Mouse (Mus musculus) 416B (cell line): ENCODE data around the gene Helt.
A peak's percentile ranks its signal among the peaks of the same experiment; 100 is the strongest.
"Not testable (repeated sequence)": the region's sequence is repeated elsewhere in the genome, so short reads cannot be mapped to it uniquely, and the experiment has no call there.

Experiments used
- DNase-seq: peaks from one replicate; pipeline ENCODE4 v3.0.0; 2011; ENCODE audit warnings: low read depth

The Helt gene

DNA sequence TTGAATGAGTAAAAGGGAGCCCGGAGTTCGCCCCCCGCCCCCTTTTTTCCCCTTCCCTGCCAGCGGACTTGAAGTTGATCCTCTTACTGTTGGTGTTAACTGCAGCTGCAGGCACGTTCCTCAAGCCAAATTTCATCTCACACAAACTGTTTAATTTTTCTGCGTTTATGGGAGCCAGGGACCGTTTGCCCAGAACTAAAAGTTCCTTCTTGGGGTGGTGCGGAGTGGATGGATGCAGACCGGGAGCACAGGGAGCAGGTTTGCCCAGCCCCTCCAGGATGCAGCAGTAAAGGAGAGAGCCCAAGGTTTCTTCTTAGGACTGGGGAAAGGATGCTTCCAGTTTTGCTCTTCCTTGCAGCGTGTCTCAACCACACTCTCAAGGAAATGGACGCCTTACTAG is 2.1 kb upstream of the Helt start:
- no peak for DNase-seq

DNA sequence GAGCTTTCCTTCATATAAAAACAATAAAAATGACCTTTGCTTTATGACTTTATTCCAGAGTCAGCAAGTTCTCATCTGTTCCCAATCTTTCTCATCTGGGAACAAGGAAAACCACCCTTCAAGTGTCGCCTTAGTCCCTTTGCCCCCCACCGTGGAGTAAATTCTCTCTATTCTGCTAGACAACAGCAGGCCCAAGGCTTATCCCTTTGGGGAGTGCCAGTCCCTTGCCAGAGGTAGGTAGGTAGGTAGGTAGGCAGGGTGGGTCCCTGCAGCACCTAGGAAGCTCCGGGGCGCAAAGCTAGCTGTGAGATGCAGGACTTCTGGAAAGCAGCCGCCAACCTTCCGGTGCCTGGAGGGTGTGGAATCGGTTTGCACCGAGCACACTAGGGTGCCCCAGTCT is 1.5 kb upstream of the Helt start:
- no peak for DNase-seq

DNA sequence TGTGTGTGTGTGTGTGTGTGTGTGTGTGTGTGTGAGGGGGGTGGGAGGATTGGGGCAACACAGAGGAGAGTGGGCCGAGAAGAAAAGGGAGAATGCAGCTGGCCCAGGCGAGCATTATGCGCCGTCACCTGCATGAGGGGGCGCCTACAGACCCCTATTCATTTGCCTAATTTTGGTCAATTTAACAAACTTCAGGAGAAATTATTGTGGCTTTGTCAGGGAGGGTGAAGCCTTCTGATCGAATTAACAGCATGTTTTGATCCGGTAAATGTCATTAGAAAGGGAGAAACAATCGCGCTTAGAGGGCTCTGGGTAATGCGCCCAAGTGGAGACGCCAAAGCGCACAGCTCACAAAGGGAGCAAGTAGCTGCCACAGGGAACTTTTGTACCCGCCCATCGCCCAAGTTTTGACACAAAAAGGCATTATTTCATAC is 647 bp upstream of the Helt start:
- no peak for DNase-seq

DNA sequence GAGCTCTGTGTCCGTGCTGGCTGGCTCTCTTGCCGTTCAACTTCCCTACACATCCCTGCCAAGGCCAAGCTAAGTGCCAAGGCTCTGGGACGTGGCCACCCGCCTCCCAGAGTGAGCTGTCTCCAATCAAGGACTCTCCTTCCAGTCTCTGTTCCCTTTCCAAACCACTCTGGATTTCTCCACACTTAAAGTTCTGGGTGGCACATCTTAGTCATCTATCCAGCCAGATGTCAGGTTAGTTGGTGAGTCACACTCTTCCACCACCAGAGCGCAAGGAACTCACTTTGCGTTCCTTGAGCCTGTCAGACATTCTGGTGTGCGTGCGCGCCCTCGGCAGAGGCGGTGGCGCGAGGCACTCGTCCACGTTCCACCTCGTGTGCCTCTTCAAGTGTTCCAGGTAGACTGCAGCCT is 725 bp downstream of the Helt start:
- peak; percentile 8 for DNase-seq

DNA sequence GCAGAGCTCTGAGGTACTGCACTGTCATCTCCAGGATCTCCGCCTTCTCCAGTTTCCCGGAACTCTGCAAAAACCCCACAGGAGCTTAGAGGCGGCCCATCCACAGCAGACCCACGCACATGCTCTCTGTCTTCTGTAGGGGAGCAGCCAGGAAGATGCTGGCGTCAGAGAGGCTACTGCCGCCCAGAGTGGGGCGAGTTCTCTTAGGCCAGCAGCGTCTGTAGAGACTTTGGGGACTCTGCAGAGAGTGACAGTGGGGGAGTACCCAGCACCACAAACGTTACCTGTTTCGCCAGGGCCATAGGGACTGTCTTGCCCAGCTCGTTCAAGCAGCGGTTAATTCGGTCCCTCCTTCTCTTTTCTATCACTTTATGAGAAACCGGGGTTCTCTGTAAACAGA is 1.3 kb downstream of the Helt start:
- DNase-seq, result no peak

DNA sequence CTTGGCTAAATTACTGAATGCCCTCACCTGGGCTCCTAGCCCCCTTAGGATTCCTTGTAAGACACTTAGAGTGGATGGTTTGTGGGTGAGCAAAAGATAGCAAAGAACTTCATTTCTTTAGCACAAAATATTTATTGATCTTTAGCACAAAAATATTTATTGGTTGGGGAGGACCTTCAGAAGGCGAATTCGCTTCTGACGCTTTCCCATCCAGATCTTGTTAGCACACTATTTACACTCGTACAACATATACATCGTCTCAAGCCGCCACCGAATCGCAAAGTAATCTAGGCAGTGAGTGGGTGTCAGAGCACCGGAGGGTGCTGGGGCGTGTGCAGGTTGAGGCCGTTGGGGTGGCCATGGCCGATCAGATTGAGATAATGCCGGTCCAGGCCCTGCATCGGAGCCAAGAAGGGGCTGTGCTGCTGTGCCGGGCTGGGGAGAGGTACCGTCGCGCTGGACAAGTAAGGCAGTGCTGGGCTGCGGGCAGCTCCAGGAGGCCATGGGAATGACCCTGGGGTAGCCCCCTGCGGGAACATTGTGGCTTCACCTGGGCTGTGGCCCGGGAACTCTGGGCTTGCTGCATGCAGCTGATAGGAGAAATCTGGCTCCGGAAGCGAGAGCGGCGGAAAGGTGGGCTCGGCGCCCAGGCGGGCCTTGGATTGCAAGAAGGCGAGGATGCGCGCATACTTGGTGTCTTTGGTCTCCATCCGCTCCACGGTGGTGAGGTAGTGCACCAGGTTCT is 2.4 kb downstream of the Helt start:
- DNase-seq, result no peak

DNA sequence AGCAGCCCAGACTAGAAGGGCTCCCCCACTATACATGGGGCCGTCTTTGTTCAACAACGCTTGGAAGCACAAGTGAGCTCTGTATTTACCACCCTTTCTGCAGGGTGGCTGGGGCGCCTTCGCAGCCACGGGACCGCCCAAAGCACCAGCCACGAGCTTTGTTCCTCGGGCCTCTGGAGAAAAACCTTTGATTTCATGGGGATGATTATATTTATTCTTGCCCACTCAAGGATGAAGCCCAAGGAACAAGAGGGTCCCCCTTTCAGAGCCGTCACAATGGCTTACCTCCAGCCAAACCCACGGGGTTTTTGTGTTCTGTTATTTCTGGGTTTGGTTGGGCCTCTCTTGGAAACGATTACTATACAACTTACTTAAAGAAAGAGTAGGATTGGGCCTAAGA is 5.2 kb downstream of the Helt start:
- no peak for DNase-seq

DNA sequence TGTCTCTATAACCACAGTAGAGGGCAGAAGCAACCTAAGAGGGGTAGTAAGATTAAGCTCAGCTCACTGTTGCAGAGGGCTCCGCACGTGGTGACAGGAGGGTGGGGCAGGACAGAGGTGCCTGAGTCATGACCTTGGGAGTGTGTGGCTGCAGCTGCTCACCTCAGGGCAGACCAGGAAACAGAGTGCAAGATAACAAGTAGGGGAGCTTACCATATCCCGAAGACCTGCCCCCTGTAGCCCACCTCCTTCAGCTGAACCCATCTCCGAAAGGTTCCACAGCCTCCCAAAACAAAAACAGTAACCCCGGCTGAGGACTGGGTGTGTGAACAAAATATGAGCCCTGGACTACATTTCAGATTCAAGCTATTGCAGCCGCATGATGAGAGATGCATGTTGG is 6.5 kb downstream of the Helt start:
- no peak for DNase-seq

DNA sequence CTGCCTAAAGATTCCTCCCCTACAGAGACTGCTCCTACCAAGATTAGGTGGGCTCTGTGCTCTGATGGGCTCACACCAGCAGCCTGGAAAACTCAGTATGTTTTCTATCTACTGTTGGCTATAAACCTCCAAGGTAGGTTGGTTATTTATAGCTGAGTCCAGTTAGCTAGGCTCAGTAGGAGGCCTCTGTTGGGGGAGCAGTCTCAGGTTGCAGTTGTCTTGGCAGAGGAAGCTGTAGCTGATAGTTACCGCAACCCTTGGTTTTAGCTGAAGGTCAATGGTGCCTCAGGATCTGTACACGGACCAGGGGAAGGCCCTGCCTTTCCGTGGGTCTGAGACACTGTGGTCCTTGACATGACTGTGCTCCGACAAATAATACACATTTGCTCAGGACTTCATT is 8.5 kb downstream of the Helt start:
- no peak for DNase-seq

DNA sequence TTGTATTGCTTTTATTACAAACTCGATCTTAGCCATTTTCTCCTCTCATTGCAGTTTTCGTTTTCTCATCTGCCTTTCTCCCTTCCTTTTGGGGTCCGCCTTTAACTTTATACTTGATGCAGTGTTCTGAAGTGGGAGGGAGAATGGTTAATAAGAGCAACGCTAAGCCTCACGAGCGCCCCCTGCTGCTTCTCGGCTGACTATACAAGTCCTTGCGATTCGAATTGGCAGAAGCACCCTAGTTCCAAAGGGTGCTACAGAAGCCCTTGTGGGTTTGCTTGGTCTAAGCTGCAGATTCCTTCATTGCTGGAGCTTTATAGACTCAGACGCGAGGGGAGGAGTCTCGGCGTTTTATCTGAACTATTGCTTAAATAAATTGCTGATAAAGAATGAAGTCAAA is 12.9 kb downstream of the Helt start:
- DNase-seq, result peak; percentile 79

DNA sequence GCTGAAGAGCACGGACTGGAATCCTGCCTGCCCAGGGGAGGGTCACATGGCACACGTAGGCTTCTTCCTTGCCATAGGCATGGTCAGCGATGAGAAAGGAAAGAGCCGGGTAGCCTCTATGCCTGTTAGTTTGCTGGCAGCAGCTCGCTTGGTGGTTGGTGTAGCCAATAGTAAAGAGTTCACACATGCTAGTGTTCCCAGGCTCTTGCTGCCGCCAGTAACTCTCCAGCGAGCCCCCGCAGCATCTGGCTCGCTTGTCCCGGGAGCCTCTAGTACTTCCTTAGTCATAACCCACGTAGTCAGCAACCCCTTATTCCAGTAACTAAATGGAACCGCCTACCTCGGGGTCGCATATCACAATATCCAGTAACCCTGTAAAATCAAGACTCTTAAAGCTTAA is 17.5 kb downstream of the Helt start:
- DNase-seq, result no peak

DNA sequence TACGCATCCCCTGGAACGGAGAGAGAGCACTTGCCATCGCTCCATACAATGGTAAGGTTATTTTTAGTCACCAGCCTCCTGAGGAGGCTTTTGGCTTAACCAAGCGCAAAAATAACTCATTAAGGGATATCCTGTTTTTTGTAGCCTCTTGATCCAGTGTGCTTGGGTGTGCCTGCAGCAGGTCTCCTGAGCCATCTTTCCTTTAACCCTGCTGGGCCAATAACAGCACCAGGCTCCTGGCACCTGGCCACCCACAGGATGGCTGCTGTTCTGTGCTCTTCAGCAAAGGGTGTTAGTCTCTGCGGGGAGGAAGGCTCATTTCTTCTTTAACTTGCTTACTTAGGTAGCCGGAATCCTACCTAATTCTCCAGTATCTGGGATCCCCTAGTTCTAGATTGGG is 23.7 kb downstream of the Helt start:
- DNase-seq, result no peak

DNA sequence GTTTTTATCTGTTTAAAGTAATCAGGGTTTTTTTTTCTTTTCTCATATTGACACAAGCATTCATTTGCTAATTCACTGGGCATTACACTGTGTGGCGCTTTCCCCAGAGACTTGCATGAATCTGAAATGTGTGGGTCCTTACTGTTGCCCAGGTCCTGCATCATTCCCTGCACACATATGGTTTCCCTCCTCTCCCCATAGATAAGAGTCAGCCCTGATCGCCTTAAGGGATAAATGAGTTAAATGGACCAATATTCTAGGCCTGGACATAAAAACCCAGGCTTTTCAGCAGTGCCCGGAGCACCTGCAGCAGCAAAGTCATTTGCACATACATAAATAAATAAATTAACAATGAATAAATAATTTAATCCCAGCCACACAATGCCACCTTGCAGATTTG is 24.3 kb downstream of the Helt start:
- DNase-seq, result no peak

DNA sequence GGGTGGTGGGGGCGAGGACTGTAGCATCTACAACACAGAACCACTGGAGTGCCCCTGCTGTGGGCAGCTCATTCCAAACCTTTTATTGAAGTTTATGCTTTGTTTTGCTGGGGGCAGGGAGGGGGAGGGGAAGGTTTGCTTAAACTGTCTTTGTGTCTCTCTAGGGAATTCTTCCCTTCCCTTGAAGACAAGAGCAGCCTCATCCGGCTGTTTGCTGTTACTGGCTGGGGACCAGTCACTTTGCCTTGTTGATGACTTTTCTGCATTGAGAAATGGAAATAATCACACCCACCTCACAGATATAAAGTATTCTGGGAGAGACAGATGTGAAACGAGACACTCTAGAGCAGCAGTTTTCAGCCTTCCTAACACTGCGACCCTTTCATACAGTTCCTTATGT is 27.7 kb downstream of the Helt start:
- no peak for DNase-seq

DNA sequence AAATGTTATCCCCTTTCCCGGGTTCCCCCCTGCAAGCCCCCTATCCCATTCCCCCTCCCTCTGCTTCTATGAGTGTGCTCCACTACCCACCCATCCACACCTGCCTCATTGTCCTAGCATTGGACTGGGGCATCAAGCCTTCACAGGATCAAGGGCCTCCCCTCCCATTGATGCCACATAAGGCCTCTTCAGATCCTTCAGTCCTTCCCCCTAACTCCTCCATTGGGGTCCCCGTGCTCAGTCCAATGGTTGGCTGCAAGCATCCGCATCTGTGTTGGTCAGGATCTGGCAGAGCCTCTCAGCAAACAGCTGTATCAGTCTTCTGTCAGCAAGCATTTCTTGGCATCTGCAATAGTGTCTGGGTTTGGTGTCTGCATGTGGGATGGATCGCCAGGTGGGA is 30.3 kb downstream of the Helt start:
- not testable (repeated sequence) for DNase-seq

DNA sequence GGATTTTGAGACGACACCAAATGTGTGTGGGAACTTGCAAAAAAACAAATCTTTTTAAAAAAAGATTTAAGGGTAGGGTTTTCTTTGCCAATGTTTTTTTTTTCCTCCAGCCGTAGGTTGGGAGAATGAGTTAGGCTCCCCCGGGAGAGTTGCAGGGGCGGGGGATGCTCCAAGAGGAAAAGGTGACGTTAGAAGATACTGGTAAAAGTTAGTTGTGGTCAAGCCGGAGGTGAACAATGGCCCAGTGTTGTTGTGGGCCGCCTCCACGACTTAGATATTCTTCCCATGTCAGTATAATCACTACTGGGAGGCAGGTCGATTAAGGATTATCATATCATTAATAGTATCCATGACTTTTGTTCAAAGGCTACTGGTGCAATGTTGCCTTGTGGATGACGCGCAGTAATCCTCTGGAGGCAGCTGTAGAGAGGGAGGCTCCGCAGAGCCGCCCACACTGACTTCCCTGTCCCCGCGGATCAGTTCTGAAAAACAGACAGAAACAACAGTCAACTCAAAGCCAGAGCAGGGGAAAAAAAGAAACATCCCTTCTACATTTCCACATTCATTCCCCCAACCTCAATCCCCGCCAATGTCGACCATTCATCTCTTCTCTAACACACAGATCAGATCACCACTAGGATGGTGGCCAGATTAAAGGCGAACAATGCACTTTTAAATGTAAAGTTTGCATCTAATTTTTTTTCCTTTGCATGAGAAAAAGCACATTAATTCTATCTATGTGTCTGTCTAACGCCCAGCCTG is 36.4 kb downstream of the Helt start:
- no peak for DNase-seq

DNA sequence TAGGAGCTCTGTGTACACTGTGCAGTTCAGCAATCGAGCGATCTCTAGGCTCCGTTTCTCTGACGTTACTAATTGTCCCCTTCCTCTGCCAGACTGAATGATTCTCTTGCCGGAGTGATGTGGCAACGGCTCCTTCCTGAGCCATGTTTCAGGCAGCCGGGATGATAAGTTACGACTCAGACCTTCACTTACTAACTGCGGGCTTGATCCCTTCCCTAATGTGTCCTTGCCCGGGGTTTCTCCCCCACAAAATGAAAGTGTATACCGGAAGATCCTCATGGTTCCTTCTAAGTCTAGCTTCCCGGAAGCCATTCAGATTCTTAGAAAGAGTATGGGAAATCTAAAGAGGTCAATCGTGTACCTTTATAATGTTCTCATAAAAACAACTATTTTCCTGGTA is 42.0 kb downstream of the Helt start:
- DNase-seq, result no peak

DNA sequence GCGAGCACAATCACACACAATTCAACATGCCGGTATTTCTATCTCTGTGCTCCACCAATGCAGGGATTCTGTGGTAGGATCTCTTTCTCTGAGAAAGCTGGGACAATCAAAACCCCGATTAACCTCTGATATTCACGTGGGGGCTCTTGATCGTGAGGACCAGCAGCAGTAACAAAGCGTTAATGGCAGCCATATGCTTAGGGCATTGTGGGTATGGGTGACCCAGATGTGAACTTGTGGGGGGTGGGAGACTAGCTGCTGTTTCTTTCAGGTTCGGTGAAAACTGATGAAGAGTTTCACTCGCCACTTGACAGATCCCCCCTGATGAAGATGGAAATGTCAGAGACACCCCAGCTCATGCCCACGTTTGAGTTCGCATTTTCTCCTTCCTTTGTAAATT is 42.9 kb downstream of the Helt start:
- DNase-seq, result no peak

DNA sequence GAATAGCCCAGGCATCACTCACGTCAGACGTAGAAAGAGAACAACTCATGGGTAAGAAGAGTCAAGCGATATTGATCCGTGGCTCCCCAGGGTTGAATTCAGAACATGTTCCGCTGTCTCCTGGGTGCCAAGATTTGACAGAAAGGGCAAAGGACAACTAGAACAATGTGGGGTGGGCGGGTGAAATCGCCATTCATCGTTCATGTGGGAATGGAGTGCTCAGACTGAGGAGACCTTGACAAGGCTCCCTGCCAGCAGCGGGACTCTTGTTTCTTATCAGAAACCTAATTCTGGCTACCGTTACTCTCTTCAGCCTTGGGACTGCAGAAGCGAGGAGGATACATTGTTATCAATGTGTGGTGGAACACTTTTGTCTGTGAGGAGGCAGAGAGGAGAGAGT is 48.1 kb downstream of the Helt start:
- DNase-seq, result no peak

DNA sequence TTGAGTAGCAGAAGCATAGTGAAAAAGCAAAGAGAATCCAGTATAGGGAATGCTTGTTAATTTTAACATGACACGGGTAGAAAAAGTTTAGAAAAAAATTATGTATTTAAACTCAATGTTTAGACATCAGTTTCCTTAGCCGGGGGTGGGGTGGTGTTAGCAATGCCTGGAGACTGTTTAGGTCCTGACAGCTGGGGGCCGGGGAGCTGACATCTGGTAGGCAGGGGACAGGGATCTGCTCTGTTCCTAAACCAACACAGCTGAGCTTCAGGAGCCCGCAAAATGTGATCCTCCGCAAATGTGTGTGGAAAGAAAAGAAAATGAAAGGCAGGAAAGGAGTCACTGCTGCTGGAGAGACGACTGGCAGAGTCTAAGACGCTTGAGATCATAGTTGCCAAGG is 51.5 kb downstream of the Helt start:
- DNase-seq, result no peak
